Mouse (Mus musculus) heart, embryonic 10.5 days (tissue): Measurements from ENCODE around the gene Dcps. TPM values are rescaled to one million over a fixed set of nuclear protein-coding genes. Genes with fewer than 3 reads are reported as not detected.

Source experiments
- DNase-seq: peaks from one replicate; pipeline ENCODE4 v3.0.0-alpha.2; 2017; ENCODE audit warnings: low spot score
- H3K27ac ChIP-seq: fragments of 300-500 bp; sonication (generic); 2 replicates; pipeline ENCODE4 v1.5.1; 2016; ENCODE audit warnings: mild to moderate bottlenecking
- H3K27me3 ChIP-seq: fragments of 300-500 bp; sonication (generic); 2 replicates; pipeline ENCODE4 v1.6.1; 2016; ENCODE audit warnings: mild to moderate bottlenecking; ENCODE audit not compliant: poor library complexity, insufficient read depth, severe bottlenecking
- H3K36me3 ChIP-seq: fragments of 300-500 bp; sonication (generic); 2 replicates; pipeline ENCODE4 v1.6.1; 2016; ENCODE audit warnings: mild to moderate bottlenecking, moderate library complexity
- H3K4me1 ChIP-seq: fragments of 300-500 bp; sonication (generic); 2 replicates; pipeline ENCODE4 v1.6.1; 2016; ENCODE audit warnings: mild to moderate bottlenecking
- H3K4me3 ChIP-seq: fragments of 300-500 bp; sonication (generic); 2 replicates; pipeline ENCODE4 v1.5.1; 2016; ENCODE audit warnings: mild to moderate bottlenecking, moderate library complexity
- H3K9me3 ChIP-seq: fragments of 300-500 bp; sonication (generic); 2 replicates; pipeline ENCODE4 v1.6.1; 2016; ENCODE audit warnings: mild to moderate bottlenecking, moderate library complexity
- WGBS: fragments of 180-500 bp; shearing (Covaris S2); methylation state at CpG from one replicate; pipeline ENCODE4 v1.1.7; 2016; 5-methylcytosine and 5-hydroxymethylcytosine counted together
- polyA plus RNA-seq: library from polyadenylated mRNA; unstranded; fragments of >200 nt; fragmentation: Nextera tagmentation; extraction: Ambion mirVana; gene quantifications from 2 replicates; pipeline ENCODE4 v1.2.1, GENCODE M21; 2016

Dcps gene
- polyA plus RNA-seq: 74.8 and 81.9 TPM in 2 replicates

DNA sequence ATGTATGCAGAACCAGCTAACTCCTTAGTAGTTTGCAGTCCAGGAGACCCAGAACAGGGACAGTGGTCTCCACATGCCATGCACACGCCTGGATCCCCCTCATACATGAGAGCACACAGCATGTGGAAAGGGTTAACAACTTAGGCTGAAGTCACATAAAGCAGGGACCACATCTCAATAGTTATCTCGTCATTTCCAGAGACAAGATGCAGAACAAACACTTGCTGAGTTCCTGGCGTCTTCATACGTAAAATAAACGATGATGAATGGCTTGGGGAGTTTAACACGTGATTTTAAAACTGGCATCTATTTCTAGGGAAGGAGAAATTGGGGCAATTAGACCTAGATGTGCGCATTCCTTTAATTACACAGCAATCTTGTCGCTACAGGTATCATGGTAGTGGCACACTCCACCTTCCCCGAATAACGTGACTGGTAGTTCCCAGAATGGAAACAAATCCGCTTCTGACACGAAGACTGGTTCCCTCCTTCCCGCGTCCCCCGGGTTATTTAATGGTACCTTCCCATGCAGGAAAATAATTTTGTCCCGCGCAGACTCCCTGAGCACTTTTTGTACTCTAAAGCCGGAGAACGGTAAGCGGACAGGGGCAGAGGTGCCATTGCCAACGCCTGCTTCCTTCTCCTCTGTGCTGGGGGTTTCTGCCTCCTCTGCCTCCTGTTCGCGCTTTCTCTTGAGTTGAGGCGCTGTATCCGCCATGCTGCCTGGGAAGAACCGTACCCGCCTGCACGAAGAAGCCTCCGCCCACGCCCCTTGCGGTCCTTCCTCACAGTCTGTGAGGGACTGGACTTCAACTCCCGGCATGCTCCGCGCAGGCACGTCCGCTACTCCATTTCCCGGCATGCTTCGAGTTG is at the start of gene Dcps:
TSS of gene Dcps (minus strand) at position 811 of the 873 bp plus-strand sequence.
- peak; percentile 99 for DNase-seq
- WGBS: under 1% methylated on average over 38 of the region's 38 CpGs
- Histone ChIP-seq H3K4me3 (peak within 1 kb of the TSS; percentile 68), H3K27me3 (no peaks in the 10 kb centered on the region), H3K36me3 (peaks cover 8% of the 10 kb centered on the region), H3K9me3 (no peaks in the 10 kb centered on the region), H3K27ac (peak within 1 kb of the TSS; percentile 91), H3K4me1 (peaks cover 10% of the 10 kb centered on the region)

DNA sequence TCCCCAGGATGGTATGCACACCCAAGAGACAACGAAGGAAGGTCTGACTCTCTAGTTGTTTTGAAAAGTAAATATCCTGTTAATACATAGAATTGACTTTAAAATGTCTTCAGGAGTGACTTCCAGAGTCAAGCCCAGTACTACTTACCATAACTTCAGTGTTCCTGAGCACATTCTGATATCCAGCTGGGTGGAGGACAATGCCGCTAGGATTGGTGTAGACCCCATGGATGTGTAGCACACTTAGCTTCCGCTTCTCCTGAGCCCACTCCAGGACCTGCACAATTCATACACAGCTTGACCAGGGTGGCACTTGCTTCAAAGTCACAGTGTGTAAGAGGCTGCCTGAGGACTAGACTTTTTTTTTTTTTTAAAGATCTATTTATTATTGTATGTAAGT is 47.6 kb upstream of the Dcps start:
- H3K36me3 ChIP-seq: peaks cover 65% of the 10 kb centered on the region
- 92% methylated on average over 3 of the region's 3 CpGs for WGBS
- no peaks in the 10 kb centered on the region for H3K4me1 ChIP-seq

DNA sequence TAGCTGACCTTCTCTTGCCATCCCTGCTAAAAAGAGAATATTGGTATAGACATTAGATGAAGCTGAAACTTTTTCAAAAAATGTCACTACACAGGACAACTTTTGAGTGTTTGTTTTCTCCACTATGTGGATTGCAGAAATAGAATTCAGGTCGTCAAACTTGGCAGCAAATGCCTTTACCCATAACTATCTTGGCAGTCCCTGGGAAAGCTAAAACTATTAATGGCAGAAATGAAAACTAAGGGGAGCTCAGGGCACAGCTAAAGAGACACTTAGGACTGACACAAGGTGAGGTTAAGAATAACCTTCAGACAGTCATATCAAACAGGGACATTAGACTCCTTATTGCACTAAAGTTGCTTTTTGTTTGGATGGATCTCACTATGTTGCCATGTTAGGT is 42.1 kb upstream of the Dcps start:
- Histone ChIP-seq H3K4me1 (no peaks in the 10 kb centered on the region), H3K27me3 (no peaks in the 10 kb centered on the region), H3K27ac (no peak overlapping the region), H3K36me3 (peaks cover 92% of the 10 kb centered on the region), H3K4me3 (no peak overlapping the region), H3K9me3 (no peaks in the 10 kb centered on the region)
- no peak for DNase-seq
- 71% methylated on average over 1 of the region's 1 CpGs for WGBS

More for the DNA sequence above, 47.6 kb upstream of the Dcps start:
- Histone ChIP-seq H3K27ac (no peak overlapping the region), H3K27me3 (no peaks in the 10 kb centered on the region), H3K4me3 (no peak overlapping the region), H3K9me3 (no peaks in the 10 kb centered on the region)
- no peak for DNase-seq

DNA sequence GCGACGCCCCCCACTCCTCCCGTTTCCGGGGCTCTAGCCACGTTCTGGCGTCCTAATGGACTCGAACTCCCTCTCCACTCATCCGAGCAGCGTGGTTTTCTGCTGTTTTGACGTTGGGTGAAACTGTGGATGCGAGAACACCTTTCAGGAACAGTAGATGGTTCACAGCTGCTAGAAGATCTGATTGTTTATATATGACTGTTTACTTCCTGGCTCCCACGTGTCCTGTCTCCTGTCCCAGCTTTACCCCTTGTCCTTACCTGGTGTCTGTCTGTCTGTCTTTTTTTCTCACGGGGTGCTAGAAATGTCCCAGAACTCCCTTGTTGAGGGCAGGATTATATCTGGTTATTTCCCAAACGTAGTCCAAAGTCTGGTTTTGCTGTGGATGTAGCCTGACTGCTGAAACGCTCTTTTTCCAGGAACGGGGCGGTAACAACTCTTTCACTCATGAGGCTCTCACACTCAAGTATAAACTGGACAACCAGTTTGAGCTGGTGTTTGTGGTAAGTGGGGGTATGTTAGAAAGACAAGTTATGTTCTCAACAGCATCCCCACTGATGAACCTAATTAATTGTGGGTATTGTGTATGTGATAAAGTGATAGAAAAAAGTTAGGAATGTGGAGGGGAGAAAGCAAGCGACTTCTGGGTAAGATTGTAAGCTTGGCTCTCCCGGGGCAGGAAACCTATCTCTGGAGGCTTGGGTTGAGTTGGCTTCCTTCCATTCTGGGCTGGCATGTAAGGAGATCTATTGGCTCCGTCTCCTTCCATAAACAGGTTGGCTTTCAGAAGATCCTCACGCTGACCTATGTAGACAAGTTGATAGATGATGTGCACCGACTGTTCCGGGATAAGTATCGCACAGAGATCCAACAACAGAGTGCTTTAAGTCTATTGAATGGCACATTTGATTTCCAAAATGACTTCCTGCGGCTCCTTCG is 36.0 kb upstream of the Dcps start:
- 35% methylated on average over 26 of the region's 26 CpGs for WGBS
- H3K9me3 ChIP-seq: no peaks in the 10 kb centered on the region
- peaks cover 15% of the 10 kb centered on the region for H3K4me1 ChIP-seq
- H3K27ac ChIP-seq: peak overlapping the region; percentile 94
- no peaks in the 10 kb centered on the region for H3K27me3 ChIP-seq
- DNase-seq: no peak
- peak overlapping the region; percentile 83 for H3K4me3 ChIP-seq
- peaks cover 62% of the 10 kb centered on the region for H3K36me3 ChIP-seq

DNA sequence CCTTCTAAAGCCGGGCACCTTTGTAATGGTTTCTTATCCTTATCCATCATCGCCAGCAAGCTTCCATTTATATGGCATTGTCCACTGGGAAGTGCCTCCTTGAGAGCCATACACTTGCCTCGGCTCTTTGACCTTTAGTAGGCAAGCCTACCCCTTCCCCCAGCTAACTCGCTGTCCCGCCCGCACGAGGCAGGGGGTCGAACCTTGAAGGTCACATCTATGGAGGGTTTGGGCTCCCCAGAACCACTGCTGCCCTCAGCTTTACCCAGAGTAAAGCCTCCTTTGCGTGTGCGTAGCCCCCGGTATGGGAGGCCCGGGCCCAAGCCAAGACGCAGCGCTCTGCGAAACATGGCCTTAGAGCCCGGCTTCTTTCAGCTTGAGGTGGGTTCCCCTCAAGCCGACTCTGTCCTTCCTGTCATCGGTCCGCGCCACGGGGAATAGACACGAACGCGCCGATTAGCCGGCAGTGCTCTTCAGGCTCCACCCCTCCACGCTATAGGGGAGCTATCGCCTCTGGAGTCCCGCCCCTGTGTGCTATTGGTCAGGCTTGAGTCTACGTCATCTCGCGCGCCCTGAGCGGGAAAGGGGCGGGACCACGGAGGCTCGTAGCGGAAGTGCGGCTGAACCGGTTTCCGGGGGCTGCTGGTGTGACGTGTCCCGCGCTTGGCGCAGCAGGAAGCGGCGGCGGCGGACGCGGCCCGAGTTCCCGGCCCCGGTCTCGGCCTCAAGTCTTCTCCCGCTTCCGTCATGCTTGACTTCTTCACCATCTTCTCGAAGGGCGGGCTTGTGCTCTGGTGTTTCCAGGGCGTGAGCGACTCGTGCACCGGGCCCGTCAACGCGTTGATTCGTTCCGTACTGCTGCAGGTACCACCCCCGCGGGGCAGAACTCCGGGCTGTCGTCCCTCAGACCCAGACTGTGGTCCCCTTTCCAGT is 34.9 kb upstream of the Dcps start, which contains the start of gene Foxred1:
TSS of gene Foxred1 (minus strand) at position 514 of the 933 bp plus-strand sequence.
- Histone ChIP-seq H3K36me3 (peaks cover 64% of the 10 kb centered on the region), H3K27ac (peak within 1 kb of the TSS; percentile 94), H3K4me1 (peaks cover 15% of the 10 kb centered on the region), H3K27me3 (no peaks in the 10 kb centered on the region), H3K4me3 (peak within 1 kb of the TSS; percentile 83), H3K9me3 (no peaks in the 10 kb centered on the region)
- under 1% methylated on average over 72 of the region's 72 CpGs for WGBS
- DNase-seq: peak; percentile 99

DNA sequence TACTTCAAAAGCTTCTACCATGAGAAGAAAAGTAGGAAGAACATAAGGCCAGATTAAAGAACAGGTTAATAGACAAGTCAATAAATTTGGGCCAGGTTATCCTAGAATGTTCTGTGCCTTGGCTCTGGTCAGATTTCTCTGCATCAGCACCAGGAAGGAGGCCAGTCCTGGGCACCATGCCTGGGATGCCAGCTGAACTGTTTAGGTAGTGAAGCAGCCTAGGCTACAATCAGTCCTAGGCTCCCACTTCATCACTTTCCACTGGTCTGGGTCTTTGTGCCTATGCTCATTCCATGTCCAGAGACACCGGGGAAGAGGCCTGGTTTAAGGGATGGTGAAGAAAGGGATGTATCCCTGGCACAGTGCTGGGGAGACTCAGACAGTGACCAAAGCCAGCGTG is 28.6 kb upstream of the Dcps start:
- no peak overlapping the region for H3K27ac ChIP-seq
- H3K4me3 ChIP-seq: no peak overlapping the region
- no peak for DNase-seq
- H3K9me3 ChIP-seq: no peaks in the 10 kb centered on the region
- no peaks in the 10 kb centered on the region for H3K27me3 ChIP-seq
- H3K36me3 ChIP-seq: peaks cover 52% of the 10 kb centered on the region
- 92% methylated on average over 2 of the region's 2 CpGs for WGBS
- H3K4me1 ChIP-seq: peaks cover 26% of the 10 kb centered on the region

DNA sequence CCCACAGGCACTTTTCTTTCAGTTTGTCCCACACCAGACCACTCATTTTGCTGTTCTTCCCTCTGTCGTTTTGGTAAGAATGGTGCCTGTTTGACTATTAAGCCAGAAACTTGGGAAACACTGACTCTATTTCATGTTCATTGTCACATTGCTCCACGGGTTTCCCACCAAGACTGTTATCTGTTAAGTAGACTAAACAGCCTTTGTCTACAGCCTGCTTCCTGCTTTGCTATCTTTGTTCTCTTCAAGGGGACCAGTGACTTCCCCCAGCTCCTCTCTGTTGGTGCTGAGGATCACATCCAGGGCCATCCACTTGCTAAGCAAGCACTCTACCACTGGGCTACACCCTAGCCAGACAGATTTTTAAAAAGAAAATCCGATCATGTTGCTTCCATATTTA is 27.7 kb upstream of the Dcps start:
- Histone ChIP-seq H3K4me1 (peaks cover 31% of the 10 kb centered on the region), H3K9me3 (no peaks in the 10 kb centered on the region), H3K36me3 (peaks cover 47% of the 10 kb centered on the region), H3K27me3 (no peaks in the 10 kb centered on the region), H3K27ac (no peak overlapping the region), H3K4me3 (no peak overlapping the region)
- DNase-seq: no peak
- WGBS: 37% methylated on average over 3 of the region's 3 CpGs

DNA sequence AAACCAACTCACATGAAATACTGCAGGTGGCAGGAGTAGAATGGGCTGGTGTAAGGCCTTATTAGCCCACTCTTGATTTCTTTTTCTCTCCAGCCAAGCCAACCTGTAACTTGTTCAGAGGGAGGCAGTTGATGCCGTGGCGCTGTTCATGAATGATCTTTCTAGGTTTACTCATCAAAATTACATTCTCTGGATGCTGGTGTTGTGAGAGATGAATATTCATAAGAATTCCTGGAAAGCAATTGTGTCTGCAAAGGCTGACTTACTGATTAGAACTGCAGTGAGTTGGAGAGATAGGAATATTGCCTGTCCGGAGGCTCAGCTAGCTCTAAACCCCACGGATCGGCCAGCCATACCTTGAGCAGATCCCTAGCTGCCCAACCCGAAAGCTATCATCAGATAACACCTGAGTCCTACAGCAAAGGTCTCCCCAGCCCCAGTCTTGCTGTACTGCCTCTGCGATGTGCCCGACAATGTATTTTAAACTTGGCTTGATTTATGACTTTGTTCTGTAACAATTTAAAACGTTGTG is 24.7 kb upstream of the Dcps start:
- Histone ChIP-seq H3K36me3 (peaks cover 18% of the 10 kb centered on the region), H3K4me3 (peak overlapping the region; percentile 81), H3K4me1 (peaks cover 31% of the 10 kb centered on the region), H3K27me3 (no peaks in the 10 kb centered on the region), H3K27ac (peak overlapping the region; percentile 92), H3K9me3 (no peaks in the 10 kb centered on the region)
- WGBS: 58% methylated on average over 9 of the region's 9 CpGs
- no peak for DNase-seq

DNA sequence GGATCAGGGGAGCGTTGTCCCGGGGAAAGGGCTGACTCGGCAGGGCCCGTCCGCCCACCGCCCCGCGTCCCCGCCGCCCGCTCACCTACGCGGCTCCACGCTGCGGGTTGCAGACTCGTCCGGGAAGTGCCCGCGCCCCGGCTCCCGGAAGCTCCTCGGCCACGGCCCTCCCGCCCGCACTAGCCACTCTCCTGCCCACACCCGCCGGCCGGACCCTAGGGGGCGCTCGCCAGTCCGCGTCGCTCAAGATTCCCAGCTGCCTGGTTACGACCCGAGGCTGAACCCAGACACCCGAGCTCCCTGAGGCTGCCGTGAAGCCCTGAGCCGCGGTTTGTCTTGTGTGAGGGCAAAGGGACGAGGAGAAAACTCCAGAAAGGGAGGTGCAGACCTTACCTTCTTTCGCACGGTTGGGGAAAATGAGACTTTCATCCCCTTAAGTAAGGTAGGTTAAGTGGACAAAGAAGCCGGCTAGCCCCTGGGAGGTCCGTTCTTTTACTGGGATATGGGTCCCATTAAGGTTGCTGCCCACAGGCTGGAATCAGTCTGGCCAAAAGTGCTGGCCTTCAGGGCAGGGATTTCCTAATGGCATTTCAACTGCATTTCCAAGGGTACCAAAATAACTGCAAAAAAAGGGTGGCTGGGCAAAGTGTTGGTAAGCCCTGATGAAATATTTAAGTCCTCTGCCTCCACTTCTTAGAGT is 24.1 kb upstream of the Dcps start, which contains the start of the genes Srpr and Tirap:
TSS of gene Srpr (plus strand) at position 404 of the 700 bp plus-strand sequence.
TSS of gene Tirap (minus strand) at position 520 of the 700 bp plus-strand sequence.
- H3K4me1 ChIP-seq: peaks cover 31% of the 10 kb centered on the region
- no peaks in the 10 kb centered on the region for H3K9me3 ChIP-seq
- peaks cover 11% of the 10 kb centered on the region for H3K36me3 ChIP-seq
- DNase-seq: peak; percentile 95
- H3K27ac ChIP-seq: peak within 1 kb of the TSS; percentile 92
- H3K27me3 ChIP-seq: no peaks in the 10 kb centered on the region
- WGBS: under 1% methylated on average over 32 of the region's 44 CpGs
- H3K4me3 ChIP-seq: peak within 1 kb of the TSS; percentile 81

DNA sequence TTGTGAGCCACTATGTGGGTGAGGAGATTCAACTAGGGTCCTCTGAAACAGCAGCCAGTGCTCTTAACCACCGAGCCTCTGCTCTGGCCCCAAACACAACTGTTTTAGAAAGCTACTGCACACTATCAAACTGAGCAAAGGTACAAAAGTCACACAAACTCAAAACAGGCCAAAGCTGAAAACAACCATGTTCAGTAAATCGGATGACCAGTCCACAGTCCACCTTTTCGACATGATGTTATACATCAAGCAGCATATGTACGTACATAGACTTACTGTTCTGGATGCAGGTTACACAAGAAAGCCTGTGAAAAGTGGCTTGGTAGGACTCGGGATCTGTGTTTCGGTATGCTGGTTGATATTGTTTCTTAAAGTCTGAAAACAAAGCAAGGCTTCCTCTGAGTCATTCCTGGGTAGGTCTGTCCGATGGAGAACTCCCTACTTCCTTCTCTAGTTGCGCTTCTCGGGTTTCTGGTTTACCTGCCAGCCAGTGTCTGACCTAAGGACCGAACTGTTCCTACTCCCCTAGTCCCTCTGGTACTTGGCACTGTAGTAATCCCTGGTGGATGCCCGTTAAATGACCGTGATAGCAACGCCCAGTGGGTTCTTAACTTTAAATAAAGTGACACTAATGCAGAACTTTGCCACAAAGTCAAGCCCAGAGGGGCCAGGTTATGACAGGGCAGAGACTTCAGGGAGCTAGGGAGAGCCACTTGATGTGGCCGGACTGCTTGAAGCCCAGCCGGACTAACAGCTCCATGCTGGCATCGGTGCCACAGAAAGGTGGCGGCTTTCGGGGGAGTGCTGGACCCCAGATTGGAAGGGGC is 23.3 kb upstream of the Dcps start:
- Histone ChIP-seq H3K4me3 (peak overlapping the region; percentile 81), H3K36me3 (peaks cover 4% of the 10 kb centered on the region; the same call in 1 of the 2 replicates), H3K9me3 (no peaks in the 10 kb centered on the region), H3K27me3 (no peaks in the 10 kb centered on the region), H3K4me1 (peaks cover 29% of the 10 kb centered on the region), H3K27ac (peak overlapping the region; percentile 92)
- 23% methylated on average over 18 of the region's 18 CpGs for whole genome bisulfite sequencing
- no peak for DNase-seq

DNA sequence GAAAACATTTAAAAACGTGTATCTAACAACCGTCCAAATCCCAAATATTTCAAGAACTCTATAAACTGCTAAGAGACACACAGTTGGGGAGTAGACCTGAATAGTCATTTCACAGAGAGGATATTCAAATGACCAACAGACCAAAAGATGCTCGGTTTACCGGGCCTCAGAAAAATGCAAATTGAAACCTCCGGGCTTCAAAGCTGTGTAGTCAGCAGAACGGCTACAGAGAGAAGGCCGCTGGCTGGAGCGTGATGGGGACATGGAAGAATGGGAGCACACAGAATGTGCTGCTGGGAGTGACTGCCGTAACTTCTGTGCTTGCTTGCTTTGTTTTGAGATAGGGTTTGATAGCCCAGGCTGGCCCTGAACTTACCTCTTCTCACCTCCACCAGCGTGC is 22.5 kb upstream of the Dcps start:
- WGBS: 79% methylated on average over 10 of the region's 10 CpGs
- Histone ChIP-seq H3K27ac (no peak overlapping the region), H3K4me1 (peaks cover 25% of the 10 kb centered on the region), H3K4me3 (no peak overlapping the region), H3K36me3 (no peaks in the 10 kb centered on the region), H3K27me3 (no peaks in the 10 kb centered on the region), H3K9me3 (no peaks in the 10 kb centered on the region)
- DNase-seq: no peak
